Mouse (Mus musculus): Measurements from ENCODE around the gene Creld2. TPM values are rescaled to one million over a fixed set of nuclear protein-coding genes. Genes with fewer than 3 reads are reported as not detected.
"Not testable (repeated sequence)": the region's sequence is repeated elsewhere in the genome, so short reads cannot be mapped to it uniquely, and the experiment has no call there.

Creld2 gene
- polyA plus RNA-seq, 1 experiment from 2014 or later: 94.9 TPM

DNA sequence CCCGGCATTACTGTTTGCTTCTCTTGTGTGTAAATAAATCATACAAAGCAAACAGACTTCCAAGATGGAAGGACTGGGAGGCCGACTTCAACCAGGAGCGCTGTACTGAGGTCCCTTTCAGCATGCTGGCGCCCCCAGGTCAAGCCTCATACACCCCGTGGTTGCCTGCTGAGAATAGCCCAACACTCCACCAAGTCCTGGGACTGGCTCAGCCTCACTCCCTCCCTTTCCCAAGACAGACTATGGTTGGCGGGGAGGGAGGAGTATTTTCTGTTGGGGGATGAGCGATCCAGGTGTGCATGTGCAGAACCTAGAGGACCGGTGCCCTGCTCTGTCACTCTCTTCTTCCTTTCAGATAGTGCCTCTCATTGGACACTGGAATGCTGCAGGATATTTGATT, 11.3 kb upstream of the Creld2 start:
- Histone ChIP-seq H3K27me3 (ENCODE audit: control insufficient read depth, insufficient read depth, low read length) (no peaks in the 10 kb centered on the region), H3K36me3 (ENCODE audit: control insufficient read depth, insufficient read depth, low read length) (peaks cover 10% of the 10 kb centered on the region), H3K27ac (replicated peaks; ENCODE audit: low read depth, low read length) (no peak overlapping the region), H3K9ac (ENCODE audit: low read length) (no peak overlapping the region), H3K4me3 (ENCODE audit: low read depth, low read length) (no peak overlapping the region), H3K4me1 (ENCODE audit: control insufficient read depth, insufficient read depth, low read length) (no peaks in the 10 kb centered on the region), H3K9me3 (ENCODE audit: control insufficient read depth, low read length) (no peaks in the 10 kb centered on the region), H3K4me2 (ENCODE audit: low read depth, severe bottlenecking) (no peak overlapping the region)
- WGBS: 89% methylated on average over 8 of the region's 8 CpGs
- DNase-seq (ENCODE audit: low spot score) (no peak), ATAC-seq (ENCODE audit: insufficient number of reproducible peaks, low FRiP score, low TSS enrichment, low read depth) (no peak)

DNA sequence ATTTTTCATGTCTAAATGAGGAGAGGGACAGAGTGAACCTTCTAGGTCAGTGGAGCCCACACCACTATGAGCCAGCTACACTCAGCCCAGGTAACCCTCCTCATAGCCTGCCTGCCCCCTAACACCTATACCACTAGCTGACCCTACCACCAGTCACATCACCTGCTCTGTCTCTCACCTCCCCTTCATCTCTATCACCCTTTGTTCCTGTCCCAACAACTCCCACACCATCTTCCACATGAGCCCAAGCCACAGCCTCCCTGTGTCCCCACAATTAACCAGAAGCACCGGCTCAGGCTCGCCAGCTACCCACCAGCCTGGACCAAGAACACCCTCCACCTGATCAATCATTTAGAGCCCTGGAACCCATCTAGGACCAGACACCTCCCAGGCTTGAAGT, 9.1 kb upstream of the Creld2 start:
- H3K9ac ChIP-seq (ENCODE audit: low read length): no peak overlapping the region
- H3K27ac ChIP-seq (replicated peaks; ENCODE audit: low read depth, low read length): no peak overlapping the region
- peaks cover 14% of the 10 kb centered on the region for H3K36me3 ChIP-seq (ENCODE audit: control insufficient read depth, insufficient read depth, low read length)
- H3K4me3 ChIP-seq (ENCODE audit: low read depth, low read length): no peak overlapping the region
- H3K4me1 ChIP-seq (ENCODE audit: control insufficient read depth, insufficient read depth, low read length): no peaks in the 10 kb centered on the region
- ATAC-seq (ENCODE audit: insufficient number of reproducible peaks, low FRiP score, low TSS enrichment, low read depth) (no peak), DNase-seq (ENCODE audit: low spot score) (no peak)
- no peaks in the 10 kb centered on the region for H3K27me3 ChIP-seq (ENCODE audit: control insufficient read depth, insufficient read depth, low read length)
- no peaks in the 10 kb centered on the region for H3K9me3 ChIP-seq (ENCODE audit: control insufficient read depth, low read length)
- WGBS: 95% methylated on average over 2 of the region's 2 CpGs
- no peak overlapping the region for H3K4me2 ChIP-seq (ENCODE audit: low read depth, severe bottlenecking)

DNA sequence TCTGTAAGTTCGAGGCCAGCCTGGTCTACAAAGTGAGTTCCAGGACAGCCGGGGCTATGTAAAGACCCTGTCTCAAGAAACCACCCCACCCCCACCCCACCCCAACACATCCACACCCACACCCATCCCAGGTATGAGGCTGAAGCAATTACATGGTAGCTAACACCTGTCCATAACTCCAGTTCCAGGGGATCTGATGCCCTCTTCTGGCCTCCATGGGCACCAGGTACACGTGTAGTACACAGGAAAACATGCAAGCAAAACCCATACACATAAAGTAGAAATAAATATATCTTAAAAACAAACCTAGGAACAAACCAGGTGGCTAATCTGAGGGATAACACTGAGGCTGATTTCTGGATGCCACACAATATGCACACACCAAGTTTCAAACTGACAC, 6.2 kb upstream of the Creld2 start:
- 92% methylated on average over 3 of the region's 3 CpGs for WGBS
- no peak for ATAC-seq (ENCODE audit: insufficient number of reproducible peaks, low FRiP score, low TSS enrichment, low read depth)

DNA sequence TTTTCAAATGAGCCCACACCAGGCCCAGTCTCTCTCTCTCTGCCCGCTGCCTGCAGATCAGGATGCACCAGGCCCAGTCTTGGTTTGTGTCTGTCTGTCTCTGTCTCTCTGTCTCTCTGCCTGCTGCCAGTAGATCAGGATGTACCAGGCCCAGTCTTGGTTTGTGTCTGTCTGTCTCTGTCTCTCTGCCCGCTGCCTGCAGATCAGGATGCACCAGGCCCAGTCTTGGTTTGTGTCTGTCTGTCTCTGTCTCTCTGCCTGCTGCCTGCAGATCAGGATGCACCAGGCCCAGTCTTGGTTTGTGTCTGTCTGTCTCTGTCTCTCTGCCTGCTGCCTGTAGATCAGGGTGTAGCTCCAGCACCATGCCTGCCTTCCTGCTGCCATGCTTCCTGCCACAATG, 5.6 kb upstream of the Creld2 start:
- H3K4me1 ChIP-seq (ENCODE audit: control insufficient read depth, insufficient read depth, low read length); H3K27ac ChIP-seq (replicated peaks; ENCODE audit: low read depth, low read length); H3K4me3 ChIP-seq (ENCODE audit: low read depth, low read length); DNase-seq (ENCODE audit: low spot score); H3K9me3 ChIP-seq (ENCODE audit: control insufficient read depth, low read length); ATAC-seq (ENCODE audit: insufficient number of reproducible peaks, low FRiP score, low TSS enrichment, low read depth); H3K4me2 ChIP-seq (ENCODE audit: low read depth, severe bottlenecking); H3K36me3 ChIP-seq (ENCODE audit: control insufficient read depth, insufficient read depth, low read length); H3K9ac ChIP-seq (ENCODE audit: low read length); H3K27me3 ChIP-seq (ENCODE audit: control insufficient read depth, insufficient read depth, low read length): not testable (repeated sequence)
- 98% methylated on average over 2 of the region's 2 CpGs for WGBS

More for the DNA sequence above, 6.2 kb upstream of the Creld2 start:
- Histone ChIP-seq H3K4me2 (ENCODE audit: low read depth, severe bottlenecking) (no peak overlapping the region), H3K9ac (ENCODE audit: low read length) (no peak overlapping the region), H3K9me3 (ENCODE audit: control insufficient read depth, low read length) (no peaks in the 10 kb centered on the region), H3K27ac (replicated peaks; ENCODE audit: low read depth, low read length) (no peak overlapping the region), H3K4me3 (ENCODE audit: low read depth, low read length) (no peak overlapping the region), H3K36me3 (ENCODE audit: control insufficient read depth, insufficient read depth, low read length) (peaks cover 7% of the 10 kb centered on the region), H3K4me1 (ENCODE audit: control insufficient read depth, insufficient read depth, low read length) (no peaks in the 10 kb centered on the region), H3K27me3 (ENCODE audit: control insufficient read depth, insufficient read depth, low read length) (no peaks in the 10 kb centered on the region)
- no peak for DNase-seq (ENCODE audit: low spot score)

DNA sequence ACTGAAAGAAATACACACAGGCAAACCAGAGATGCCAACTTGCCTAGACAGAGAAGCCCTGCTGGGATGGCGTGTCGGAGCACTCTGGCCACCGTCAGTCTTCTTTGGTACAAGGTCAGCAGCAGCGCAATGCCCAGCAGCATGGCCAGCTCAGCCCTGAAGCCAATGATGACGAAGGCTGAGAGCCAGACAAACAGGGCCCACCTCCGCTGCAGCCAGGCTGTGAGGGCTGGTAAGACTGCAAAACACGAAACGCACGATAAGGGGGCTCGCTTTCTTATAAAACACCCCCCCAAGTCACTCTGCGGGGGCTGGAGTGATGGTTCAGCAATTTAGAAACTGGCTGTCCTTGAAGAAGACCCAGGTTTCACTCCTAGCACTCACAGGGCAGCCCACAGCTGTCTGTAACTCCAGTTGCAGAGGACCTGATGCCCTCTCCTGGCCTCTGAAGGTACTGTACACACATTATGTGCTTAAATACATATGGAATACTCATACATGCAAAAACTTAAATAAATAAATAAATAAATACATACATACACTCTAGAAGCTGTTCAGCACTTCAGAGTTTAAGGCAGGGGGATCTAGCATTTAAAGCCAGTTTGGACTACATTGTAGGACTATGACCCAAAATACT, 4.9 kb upstream of the Creld2 start:
- H3K4me1 ChIP-seq (ENCODE audit: control insufficient read depth, insufficient read depth, low read length): no peaks in the 10 kb centered on the region
- no peak overlapping the region for H3K27ac ChIP-seq (replicated peaks; ENCODE audit: low read depth, low read length)
- no peaks in the 10 kb centered on the region for H3K27me3 ChIP-seq (ENCODE audit: control insufficient read depth, insufficient read depth, low read length)
- WGBS: 96% methylated on average over 11 of the region's 11 CpGs
- no peak for ATAC-seq (ENCODE audit: insufficient number of reproducible peaks, low FRiP score, low TSS enrichment, low read depth)
- no peak overlapping the region for H3K4me2 ChIP-seq (ENCODE audit: low read depth, severe bottlenecking)
- peaks cover 7% of the 10 kb centered on the region for H3K36me3 ChIP-seq (ENCODE audit: control insufficient read depth, insufficient read depth, low read length)
- no peak for DNase-seq (ENCODE audit: low spot score)
- H3K9ac ChIP-seq (ENCODE audit: low read length): no peak overlapping the region
- no peaks in the 10 kb centered on the region for H3K9me3 ChIP-seq (ENCODE audit: control insufficient read depth, low read length)
- no peak overlapping the region for H3K4me3 ChIP-seq (ENCODE audit: low read depth, low read length)

DNA sequence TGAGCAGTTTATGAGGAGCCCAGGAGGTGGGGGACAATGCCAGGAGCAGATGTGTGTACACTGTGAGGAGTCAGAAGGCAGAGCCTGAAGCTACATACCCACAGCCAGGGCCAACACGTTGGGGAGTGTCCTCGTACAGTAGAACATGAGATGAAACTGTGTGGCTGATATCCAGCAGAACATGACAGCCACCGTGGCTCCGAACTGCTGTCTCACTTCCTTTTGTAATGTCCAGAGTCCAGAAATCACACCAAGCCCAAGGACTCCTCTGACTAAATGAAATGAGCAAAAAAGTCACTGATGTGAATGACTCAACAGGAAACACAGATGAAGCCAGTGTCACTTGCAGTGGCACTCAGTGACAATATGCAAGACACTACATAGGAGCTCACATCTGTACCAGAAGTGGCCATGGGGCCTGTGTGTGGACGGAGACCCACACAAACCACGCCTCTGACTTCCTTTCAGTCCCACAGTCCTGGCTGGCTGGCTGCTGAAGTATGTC, 4.2 kb upstream of the Creld2 start:
- Histone ChIP-seq H3K27ac (replicated peaks; ENCODE audit: low read depth, low read length) (no peak overlapping the region), H3K4me3 (ENCODE audit: low read depth, low read length) (no peak overlapping the region), H3K36me3 (ENCODE audit: control insufficient read depth, insufficient read depth, low read length) (peaks cover 7% of the 10 kb centered on the region), H3K9ac (ENCODE audit: low read length) (no peak overlapping the region), H3K9me3 (ENCODE audit: control insufficient read depth, low read length) (no peaks in the 10 kb centered on the region), H3K4me1 (ENCODE audit: control insufficient read depth, insufficient read depth, low read length) (peaks cover 1% of the 10 kb centered on the region; the same call in 1 of the 2 replicates), H3K27me3 (ENCODE audit: control insufficient read depth, insufficient read depth, low read length) (no peaks in the 10 kb centered on the region), H3K4me2 (ENCODE audit: low read depth, severe bottlenecking) (no peak overlapping the region)
- DNase-seq (ENCODE audit: low spot score) (no peak), ATAC-seq (ENCODE audit: insufficient number of reproducible peaks, low FRiP score, low TSS enrichment, low read depth) (no peak)
- WGBS: 90% methylated on average over 6 of the region's 6 CpGs

DNA sequence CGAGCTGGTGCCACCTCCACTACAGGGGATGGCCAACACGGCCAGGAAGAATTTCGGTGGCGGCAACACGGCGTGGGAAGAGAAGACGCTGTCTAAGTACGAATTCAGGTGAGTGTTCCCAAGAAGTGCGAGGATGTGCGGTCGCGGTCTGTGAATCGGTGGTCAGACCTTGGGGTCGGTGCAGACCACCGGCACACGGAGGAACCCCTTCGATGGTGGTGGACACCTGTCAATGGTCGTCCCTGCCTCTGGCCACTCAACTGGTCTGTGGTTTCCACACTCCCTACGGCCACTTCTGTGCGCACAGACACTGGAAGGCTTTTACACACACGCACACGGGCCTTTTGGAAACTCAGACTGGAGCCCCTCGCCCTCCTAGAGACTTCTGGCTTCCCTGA, 459 bp downstream of the Creld2 start:
- peak overlapping the region; percentile 84 for H3K4me3 ChIP-seq (ENCODE audit: low read depth, low read length)
- H3K27ac ChIP-seq (replicated peaks; ENCODE audit: low read depth, low read length): no peak overlapping the region
- peak overlapping the region; percentile 74 for H3K9ac ChIP-seq (ENCODE audit: low read length)
- peaks cover 4% of the 10 kb centered on the region; the same call in 1 of the 2 replicates for H3K4me1 ChIP-seq (ENCODE audit: control insufficient read depth, insufficient read depth, low read length)
- H3K4me2 ChIP-seq (ENCODE audit: low read depth, severe bottlenecking): peak overlapping the region; percentile 83
- H3K36me3 ChIP-seq (ENCODE audit: control insufficient read depth, insufficient read depth, low read length): peaks cover 15% of the 10 kb centered on the region
- H3K27me3 ChIP-seq (ENCODE audit: control insufficient read depth, insufficient read depth, low read length): no peaks in the 10 kb centered on the region
- DNase-seq (ENCODE audit: low spot score) (no peak), ATAC-seq (ENCODE audit: insufficient number of reproducible peaks, low FRiP score, low TSS enrichment, low read depth) (no peak)
- WGBS: under 1% methylated on average over 23 of the region's 23 CpGs
- no peaks in the 10 kb centered on the region for H3K9me3 ChIP-seq (ENCODE audit: control insufficient read depth, low read length)

DNA sequence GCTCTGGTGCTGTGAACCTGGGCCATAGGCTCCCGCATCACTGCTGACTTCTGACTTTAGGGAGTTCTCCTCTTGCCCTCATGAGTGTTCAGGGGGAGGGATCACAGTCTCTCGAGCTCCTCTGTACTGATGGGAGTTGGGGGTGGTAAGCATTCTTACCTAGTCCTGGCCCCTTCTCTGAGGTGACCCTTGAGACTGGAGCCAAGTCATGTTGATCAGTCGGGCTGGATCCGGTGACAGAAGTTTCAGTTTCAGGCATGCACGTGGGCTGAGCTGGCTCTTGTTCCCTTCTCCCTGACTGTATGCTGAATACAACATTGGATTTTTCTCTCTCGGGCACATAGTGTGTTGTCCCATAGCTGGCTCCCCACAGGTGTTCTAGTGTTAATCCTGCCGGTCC, 2.0 kb downstream of the Creld2 start:
- H3K36me3 ChIP-seq (ENCODE audit: control insufficient read depth, insufficient read depth, low read length): peaks cover 12% of the 10 kb centered on the region
- 90% methylated on average over 7 of the region's 7 CpGs for WGBS
- no peak overlapping the region for H3K4me3 ChIP-seq (ENCODE audit: low read depth, low read length)
- no peak overlapping the region for H3K9ac ChIP-seq (ENCODE audit: low read length)
- ATAC-seq (ENCODE audit: insufficient number of reproducible peaks, low FRiP score, low TSS enrichment, low read depth): no peak
- H3K4me2 ChIP-seq (ENCODE audit: low read depth, severe bottlenecking): no peak overlapping the region
- no peak for DNase-seq (ENCODE audit: low spot score)
- peaks cover 4% of the 10 kb centered on the region; the same call in 1 of the 2 replicates for H3K4me1 ChIP-seq (ENCODE audit: control insufficient read depth, insufficient read depth, low read length)
- H3K27ac ChIP-seq (replicated peaks; ENCODE audit: low read depth, low read length): no peak overlapping the region
- H3K27me3 ChIP-seq (ENCODE audit: control insufficient read depth, insufficient read depth, low read length): no peaks in the 10 kb centered on the region
- H3K9me3 ChIP-seq (ENCODE audit: control insufficient read depth, low read length): no peaks in the 10 kb centered on the region

DNA sequence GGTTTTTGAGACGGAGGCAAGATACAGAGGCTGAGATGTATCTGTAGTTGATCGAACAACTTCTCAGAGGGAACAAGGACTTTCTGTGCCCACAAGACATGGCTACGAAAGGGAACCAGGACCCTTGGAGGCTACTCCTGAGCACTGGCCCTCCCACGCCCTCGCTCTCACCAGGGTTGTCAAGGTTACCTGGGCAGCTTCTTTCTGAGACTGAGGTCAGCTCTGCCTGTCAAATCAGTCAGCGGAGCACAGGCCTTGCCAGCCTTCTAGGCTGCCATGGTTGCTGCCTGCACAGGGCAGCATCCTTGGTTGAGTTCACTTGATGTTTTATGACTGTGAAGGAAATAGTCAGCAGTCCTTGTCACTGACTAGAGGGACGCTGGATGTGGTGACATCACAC, 3.1 kb downstream of the Creld2 start:
- Histone ChIP-seq H3K27ac (replicated peaks; ENCODE audit: low read depth, low read length) (no peak overlapping the region), H3K9ac (ENCODE audit: low read length) (no peak overlapping the region), H3K27me3 (ENCODE audit: control insufficient read depth, insufficient read depth, low read length) (no peaks in the 10 kb centered on the region), H3K9me3 (ENCODE audit: control insufficient read depth, low read length) (no peaks in the 10 kb centered on the region), H3K36me3 (ENCODE audit: control insufficient read depth, insufficient read depth, low read length) (peaks cover 12% of the 10 kb centered on the region), H3K4me1 (ENCODE audit: control insufficient read depth, insufficient read depth, low read length) (peaks cover 4% of the 10 kb centered on the region; the same call in 1 of the 2 replicates), H3K4me2 (ENCODE audit: low read depth, severe bottlenecking) (no peak overlapping the region), H3K4me3 (ENCODE audit: low read depth, low read length) (no peak overlapping the region)
- DNase-seq (ENCODE audit: low spot score): no peak
- 89% methylated on average over 7 of the region's 7 CpGs for WGBS
- ATAC-seq (ENCODE audit: insufficient number of reproducible peaks, low FRiP score, low TSS enrichment, low read depth): no peak

All from limb, embryonic 11.5 days (tissue).